Comparison of ENCODE assay signal across 8 mouse cellular contexts in the genomic region with DNA sequence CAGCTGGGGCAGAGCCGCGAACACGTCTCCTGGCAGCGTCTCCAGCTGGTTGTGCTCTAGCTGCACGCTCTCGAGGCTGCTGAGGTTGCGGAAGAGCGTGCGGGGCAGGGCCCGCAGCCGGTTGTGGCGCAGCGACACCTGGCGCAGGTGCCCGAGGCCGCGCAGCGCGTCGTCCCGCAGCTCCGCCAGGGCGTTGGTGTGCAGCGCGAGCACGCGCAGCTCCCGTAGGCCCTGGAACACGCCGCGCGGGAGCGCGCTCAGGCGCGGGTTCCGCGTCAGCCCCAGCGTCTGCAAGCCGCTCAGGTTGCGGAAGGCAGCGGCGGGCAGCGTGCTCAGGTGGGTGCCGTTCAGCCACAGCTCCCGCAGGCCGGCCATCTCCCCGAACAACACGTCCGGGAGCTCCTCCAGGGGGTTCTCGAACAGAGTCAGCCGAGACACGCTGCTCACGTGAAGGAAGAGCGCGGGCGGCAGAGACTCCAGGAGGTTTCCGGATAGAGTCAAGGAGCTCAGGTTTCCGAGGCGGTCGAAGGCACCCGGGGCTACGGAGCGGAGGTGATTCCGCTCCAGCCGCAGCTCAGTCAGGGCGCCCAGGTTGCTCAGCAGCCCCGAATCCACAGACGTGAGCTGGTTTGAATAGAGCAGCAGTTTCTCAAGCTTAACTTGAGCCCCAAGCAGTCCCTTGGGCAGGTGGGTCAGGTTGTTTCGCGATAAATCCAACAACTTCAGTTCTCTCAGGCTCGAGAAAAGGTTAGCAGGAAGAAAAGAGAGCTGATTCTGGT. TPM values are rescaled to one million over a fixed set of nuclear protein-coding genes. Genes with fewer than 3 reads are reported as not detected.
DNase-seq lines count a peak whose midpoint lies in the region; ATAC-seq and TF ChIP-seq lines count a peak whose summit lies in the region.

No protein-coding gene starts in this region.

- H3K27ac ChIP-seq in ES-E14 (ENCODE audit: insufficient read depth, low read depth, low read length, poor library complexity, severe bottlenecking), result no peak overlapping the region
- peak overlapping the region; percentile 53 for H3K27ac ChIP-seq in forebrain, embryonic 10.5 days
- no peak overlapping the region for H3K27ac ChIP-seq in hindbrain, embryonic 12.5 days
- H3K27ac ChIP-seq in lung, postnatal 0 days (ENCODE audit: low read length), result no peak overlapping the region

- peak overlapping the region; percentile 64 to 65 for H3K4me3 ChIP-seq in ES-E14 (ENCODE audit: insufficient read depth in 1 of 2, low read depth in 1 of 2, low read length in 2 of 2, poor library complexity in 1 of 2, severe bottlenecking in 1 of 2)
- peak overlapping the region; percentile 70 for H3K4me3 ChIP-seq in forebrain, embryonic 10.5 days
- peak overlapping the region; percentile 60 for H3K4me3 ChIP-seq in hindbrain, embryonic 12.5 days
- H3K4me3 ChIP-seq in lung, postnatal 0 days (ENCODE audit: low read depth, low read length), result peak overlapping the region; percentile 51

- peaks cover 0 to 2% of the 10 kb centered on the region in 2 experiments; a peak in 2 of 4 replicates for H3K4me1 ChIP-seq in ES-E14 (ENCODE audit: control insufficient read depth in 2 of 2, insufficient read depth in 2 of 2, low read length in 2 of 2, poor library complexity in 1 of 2)
- peaks cover 21% of the 10 kb centered on the region for H3K4me1 ChIP-seq in forebrain, embryonic 10.5 days
- peaks cover 20% of the 10 kb centered on the region for H3K4me1 ChIP-seq in hindbrain, embryonic 12.5 days
- peaks cover 16% of the 10 kb centered on the region; the same call in 1 of the 2 replicates for H3K4me1 ChIP-seq in lung, postnatal 0 days (ENCODE audit: insufficient read depth, low read depth, low read length)

- in situ Hi-C loops in ES-E14 (cut with MboI; ENCODE audit: low sequenced_read_pairs in 2 of 2, unreplicated experiment in 2 of 2), result no loop called here

- TF ChIP-seq CTCF in lung, postnatal 0 days (IDR thresholded peaks at IDR 0.05), result peak; percentile 44

- under 1% methylated on average over 72 of the region's 72 CpGs for WGBS in forebrain, embryonic 10.5 days
- under 1% methylated on average over 68 of the region's 72 CpGs for WGBS in hindbrain, embryonic 12.5 days
- 1% methylated on average over 70 of the region's 72 CpGs for WGBS in lung, postnatal 0 days

- peak; percentile 53 for ATAC-seq in hindbrain, embryonic 12.5 days (ENCODE audit: low FRiP score)
- peak; percentile 65 for ATAC-seq in lung, postnatal 0 days

- no peaks in the 10 kb centered on the region for H3K9me3 ChIP-seq in ES-E14 (ENCODE audit: control insufficient read depth, insufficient read depth, low read depth, low read length)
- no peaks in the 10 kb centered on the region for H3K9me3 ChIP-seq in forebrain, embryonic 10.5 days
- no peaks in the 10 kb centered on the region for H3K9me3 ChIP-seq in hindbrain, embryonic 12.5 days (replicated peaks)
- no peaks in the 10 kb centered on the region for H3K9me3 ChIP-seq in lung, postnatal 0 days (ENCODE audit: low read length)

- DNase-seq in ES-E14 (ENCODE audit: low read depth, low spot score), result peak; percentile 33
- peak; percentile 55 for DNase-seq in brain, embryonic 18.5 days (ENCODE audit: low read depth, low spot score)
- DNase-seq in forebrain, embryonic 10.5 days (ENCODE audit: extremely low spot score, low spot score), result peak; percentile 52
- peak; percentile 44 to 50 for DNase-seq in layer of hippocampus, postnatal 25 days (ENCODE audit: extremely low spot score in 1 of 2, low spot score in 1 of 2)
- peak; percentile 58 for DNase-seq in lung, postnatal 0 days (ENCODE audit: low spot score)
- DNase-seq in retina, embryonic 14.5 days (ENCODE audit: low spot score), result peak; percentile 57
- peak; percentile 67 for DNase-seq in thymus, postnatal 4 days

- H3K9ac ChIP-seq in ES-E14 (ENCODE audit: insufficient read depth, low read depth, low read length, poor library complexity, severe bottlenecking), result peak overlapping the region; percentile 49
- peak overlapping the region; percentile 59 for H3K9ac ChIP-seq in hindbrain, embryonic 12.5 days
- H3K9ac ChIP-seq in lung, postnatal 0 days (replicated peaks; ENCODE audit: low read depth), result 0 out of 2 replicates have a peak overlapping the region, but pooled peaks have one; percentile 23

- peak overlapping the region; percentile 99 for H3K4me2 ChIP-seq in hindbrain, embryonic 12.5 days (replicated peaks)
- peak overlapping the region; percentile 93 for H3K4me2 ChIP-seq in lung, postnatal 0 days (replicated peaks; ENCODE audit: low read depth, low read length)

- no peaks in the 10 kb centered on the region for H3K36me3 ChIP-seq in ES-E14 (ENCODE audit: control insufficient read depth, insufficient read depth, low read length, poor library complexity, severe bottlenecking)
- H3K36me3 ChIP-seq in forebrain, embryonic 10.5 days (replicated peaks), result no peaks in the 10 kb centered on the region
- H3K36me3 ChIP-seq in hindbrain, embryonic 12.5 days, result no peaks in the 10 kb centered on the region
- H3K36me3 ChIP-seq in lung, postnatal 0 days (ENCODE audit: insufficient read depth, low read length), result no peaks in the 10 kb centered on the region

- peaks cover 78% of the 10 kb centered on the region for H3K27me3 ChIP-seq in forebrain, embryonic 10.5 days (ENCODE audit: poor library complexity, severe bottlenecking)
- peaks cover 73% of the 10 kb centered on the region for H3K27me3 ChIP-seq in hindbrain, embryonic 12.5 days
- H3K27me3 ChIP-seq in lung, postnatal 0 days (replicated peaks; ENCODE audit: insufficient read depth, low read length), result peaks cover 29% of the 10 kb centered on the region; the same call in 1 of the 2 replicates

- no peak for TF ChIP-seq EP300 in lung, postnatal 0 days (IDR thresholded peaks at IDR 0.05)

TF ChIP-seq in ES-E14, 5 proteins besides CTCF, POLR2A, EP300 and RAD21:
- no peak for TF ChIP-seq ZC3H11A (IDR thresholded peaks at IDR 0.05; ENCODE audit: borderline replicate concordance, low read depth, low read length)
- no peak for TF ChIP-seq HCFC1 (IDR thresholded peaks at IDR 0.05; ENCODE audit: borderline replicate concordance, insufficient read depth, low read length)
- no peak for TF ChIP-seq MAFK (IDR thresholded peaks at IDR 0.05; ENCODE audit: insufficient read depth, low read depth, low read length)
- no peak for TF ChIP-seq CHD2 (IDR thresholded peaks at IDR 0.05; ENCODE audit: low read depth, low read length)
- no peak for TF ChIP-seq ZNF384 (IDR thresholded peaks at IDR 0.05; ENCODE audit: low read depth, low read length)

RNA-seq across cellular contexts. Expression of a gene that starts 1.8 kb away (rescaled TPM):
- total RNA-seq in ES-E14 (2012; rRNA removed), result 0.31 and 0.48 TPM in 2 replicates
- 1.4 and 1.5 TPM in 2 replicates for polyA plus RNA-seq in forebrain, embryonic 10.5 days (2016; fragmentation: Nextera tagmentation; extraction: Ambion mirVana)
- 1.4 and 1.6 TPM in 2 replicates for polyA plus RNA-seq in hindbrain, embryonic 12.5 days (2016; fragmentation: Nextera tagmentation; extraction: Ambion mirVana)
- 1 to 10 TPM; 2.7 to 2.8 TPM for total RNA-seq in layer of hippocampus, postnatal 25 days (2021)
- polyA plus RNA-seq in lung, postnatal 0 days (2015; fragmentation: Nextera tagmentation; extraction: Ambion mirVana), result 3.5 and 4.4 TPM in 2 replicates

RNA-seq across cellular contexts. Expression of a gene that starts 25.7 kb away (rescaled TPM):
- total RNA-seq in ES-E14 (2012; rRNA removed), result 1.8 TPM in 2 replicates
- 0.32 and 0.35 TPM in 2 replicates for polyA plus RNA-seq in forebrain, embryonic 10.5 days (2016; fragmentation: Nextera tagmentation; extraction: Ambion mirVana)
- polyA plus RNA-seq in hindbrain, embryonic 12.5 days (2016; fragmentation: Nextera tagmentation; extraction: Ambion mirVana), result 0.53 and 1.3 TPM in 2 replicates
- total RNA-seq in layer of hippocampus, postnatal 25 days (2021), result under 1 TPM; 0.12 to 0.14 TPM
- polyA plus RNA-seq in lung, postnatal 0 days (2015; fragmentation: Nextera tagmentation; extraction: Ambion mirVana), result 1.4 and 2.0 TPM in 2 replicates

RNA-seq across cellular contexts. Expression of a gene that starts 41.5 kb away (rescaled TPM):
- not detected in 2 replicates for total RNA-seq in ES-E14 (2012; rRNA removed)
- not detected in 2 replicates for polyA plus RNA-seq in forebrain, embryonic 10.5 days (2016; fragmentation: Nextera tagmentation; extraction: Ambion mirVana)
- polyA plus RNA-seq in hindbrain, embryonic 12.5 days (2016; fragmentation: Nextera tagmentation; extraction: Ambion mirVana), result not detected in 2 replicates
- not detected for total RNA-seq in layer of hippocampus, postnatal 25 days (2021)
- 0.06 and 0.10 TPM in 2 replicates for polyA plus RNA-seq in lung, postnatal 0 days (2015; fragmentation: Nextera tagmentation; extraction: Ambion mirVana)
